Mouse (Mus musculus): ENCODE results near the gene Unc93b1.
A peak's percentile ranks its signal among the peaks of the same experiment; 100 is the strongest.

The Unc93b1 gene

DNA sequence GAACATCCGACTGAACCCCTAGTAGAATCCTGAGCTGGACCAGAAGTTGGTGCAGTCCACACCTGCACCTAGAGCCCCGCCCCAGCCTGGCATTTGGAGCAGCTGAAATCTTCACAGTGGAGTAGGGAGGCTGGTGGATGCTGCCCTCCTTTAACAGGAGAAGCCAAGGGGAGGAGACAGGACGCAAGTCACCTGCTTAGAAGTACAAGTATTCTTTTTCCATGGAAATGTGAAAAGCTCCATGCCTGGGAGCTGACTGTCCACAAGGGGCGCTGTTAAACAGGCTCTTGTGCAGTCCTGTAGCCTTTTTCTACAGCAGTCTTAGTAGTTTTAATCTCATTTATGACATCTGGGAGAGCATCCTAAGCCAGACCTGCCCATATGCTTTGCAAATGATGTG is 53.8 kb downstream of the Unc93b1 start:
- DNase-seq, result no peak

DNA sequence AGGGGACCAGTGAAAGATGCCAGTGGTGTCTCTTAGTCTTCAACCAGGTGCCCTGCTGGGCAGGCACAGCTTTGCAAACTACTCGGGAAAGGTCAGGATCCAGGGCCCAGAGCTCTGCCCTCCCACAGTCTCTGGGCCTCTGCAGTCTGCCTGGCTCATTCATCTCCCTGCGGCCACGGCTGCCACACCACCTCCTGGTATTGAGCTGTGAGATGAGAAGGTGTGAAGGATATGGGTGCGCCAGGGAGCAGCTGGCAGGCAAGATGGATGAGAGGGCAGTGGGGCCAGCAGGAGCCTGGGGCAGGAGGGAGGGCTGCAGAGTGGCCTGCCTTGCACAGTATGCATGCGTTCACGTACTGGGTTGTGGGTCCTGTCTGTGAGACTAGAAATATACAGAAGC is 55.8 kb downstream of the Unc93b1 start:
- no peak for DNase-seq

DNA sequence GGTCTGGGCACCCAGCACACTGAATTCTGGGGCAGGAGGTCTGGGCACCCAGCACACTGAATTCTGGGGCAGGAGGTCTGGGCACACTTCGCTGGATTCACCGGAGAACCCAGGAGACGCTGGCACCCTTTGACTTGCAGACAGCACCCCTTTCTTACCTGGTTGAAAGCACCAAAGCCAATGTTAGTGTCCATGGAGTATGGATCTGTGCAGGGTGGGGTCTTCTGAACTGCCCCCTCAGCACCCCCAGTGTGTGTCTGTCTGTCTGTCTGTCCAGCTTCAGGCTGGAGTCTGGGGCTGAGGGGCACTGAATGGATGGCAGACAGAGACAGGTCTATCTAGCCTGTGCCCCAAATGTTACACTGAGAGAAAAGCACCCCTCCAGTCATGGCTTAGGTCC is 56.6 kb downstream of the Unc93b1 start:
- DNase-seq, result no peak

DNA sequence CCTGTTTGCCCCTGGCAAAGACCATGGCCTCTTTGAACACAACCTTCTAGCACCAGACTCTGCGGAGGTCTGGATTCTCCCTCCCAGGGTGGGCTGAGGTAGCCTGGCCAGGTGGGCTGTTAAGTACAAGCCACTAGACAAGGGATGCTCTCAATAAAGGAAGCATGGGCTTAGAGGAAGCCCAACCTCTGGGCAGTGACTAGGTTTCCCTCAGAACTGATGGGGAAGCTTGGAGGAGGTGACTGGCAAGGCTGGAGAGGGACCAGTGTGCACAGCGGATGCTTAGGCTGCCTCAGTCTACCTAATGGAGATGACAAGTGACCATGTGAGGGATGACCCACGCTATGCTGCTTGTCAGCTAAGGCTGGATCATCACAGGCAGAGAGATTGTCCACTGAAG is 57.0 kb downstream of the Unc93b1 start:
- DNase-seq, result no peak

DNA sequence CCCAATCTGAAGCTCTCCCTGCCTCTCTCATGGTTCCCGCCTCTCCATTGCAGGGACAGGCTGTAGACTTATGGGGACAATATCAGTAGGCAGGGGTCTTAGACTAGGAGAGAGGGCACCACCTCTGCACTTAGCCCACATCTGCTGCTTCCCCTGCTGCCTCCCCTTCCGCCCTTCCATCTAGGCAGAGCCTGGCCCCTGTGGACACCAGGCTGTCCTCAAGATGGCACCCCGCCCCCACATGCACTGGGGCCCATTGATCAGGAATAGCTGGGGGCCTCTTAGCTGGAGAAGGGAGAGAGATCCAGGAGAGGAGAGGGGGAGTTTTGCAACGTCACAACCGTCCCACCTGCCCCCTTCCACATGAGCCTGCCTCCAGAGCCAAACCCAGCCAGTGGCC is 57.4 kb downstream of the Unc93b1 start, which contains the start of gene Tbx10:
Tbx10 (plus strand) TSS at position 337 of the 400 bp plus-strand sequence.
- DNase-seq, result no peak

DNA sequence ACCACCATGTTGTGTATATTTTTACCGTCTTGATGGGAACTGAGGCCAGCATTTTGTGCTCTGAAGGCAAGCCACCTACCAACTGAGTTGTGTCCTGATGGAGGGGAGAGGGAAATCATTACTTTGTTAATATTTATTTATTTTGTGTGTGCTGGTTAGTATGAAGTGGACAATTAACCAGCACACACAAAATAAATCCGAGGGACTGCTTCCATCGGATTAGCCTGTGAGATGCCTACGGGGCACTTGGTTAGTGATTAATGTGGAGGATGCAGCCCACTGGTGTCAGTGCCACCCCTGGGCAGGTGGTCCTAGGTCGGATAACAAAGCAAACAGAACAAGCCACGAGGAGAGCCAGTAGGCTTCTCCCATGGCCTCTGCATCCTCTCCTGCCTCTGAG is 59.9 kb downstream of the Unc93b1 start:
- DNase-seq, result no peak

DNA sequence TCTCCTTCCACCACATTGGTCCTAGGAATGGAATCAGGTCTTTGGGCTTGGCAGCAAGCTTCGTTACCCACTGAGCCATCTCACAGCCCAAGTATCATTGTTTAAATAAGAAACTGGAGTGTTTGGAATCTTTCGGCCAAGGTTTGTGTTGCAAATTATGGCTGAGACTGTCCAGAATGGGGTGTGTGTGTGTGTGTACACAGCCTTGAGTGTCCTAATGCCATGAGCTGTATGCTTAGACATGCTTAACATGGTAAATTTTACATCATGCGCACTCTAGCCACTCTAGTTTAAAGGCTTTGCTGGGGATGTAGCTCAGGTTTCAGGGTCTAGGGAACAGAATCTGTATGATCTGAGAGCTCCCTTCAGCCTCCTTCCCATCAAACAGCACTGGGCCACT is 60.5 kb downstream of the Unc93b1 start:
- no peak for DNase-seq

DNA sequence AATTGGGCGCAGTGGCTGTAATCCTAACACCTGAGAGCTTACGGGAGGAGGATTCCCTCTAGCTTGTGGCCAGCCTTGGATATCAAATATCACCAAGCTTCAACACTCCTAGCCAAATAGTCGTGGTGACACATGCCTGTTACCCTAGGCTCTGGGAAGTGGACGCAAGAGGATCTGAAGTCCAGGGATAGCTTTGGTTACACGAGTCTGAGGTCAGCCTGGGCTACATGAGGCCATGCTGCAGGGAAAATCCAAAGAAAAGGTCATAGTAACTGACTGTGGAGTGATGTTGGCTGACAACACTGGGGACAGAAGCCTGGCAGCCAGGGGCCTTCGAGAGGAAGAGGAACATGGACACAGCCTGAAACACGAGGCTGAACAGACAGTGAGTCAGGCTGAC is 61.1 kb downstream of the Unc93b1 start:
- no peak for DNase-seq

DNA sequence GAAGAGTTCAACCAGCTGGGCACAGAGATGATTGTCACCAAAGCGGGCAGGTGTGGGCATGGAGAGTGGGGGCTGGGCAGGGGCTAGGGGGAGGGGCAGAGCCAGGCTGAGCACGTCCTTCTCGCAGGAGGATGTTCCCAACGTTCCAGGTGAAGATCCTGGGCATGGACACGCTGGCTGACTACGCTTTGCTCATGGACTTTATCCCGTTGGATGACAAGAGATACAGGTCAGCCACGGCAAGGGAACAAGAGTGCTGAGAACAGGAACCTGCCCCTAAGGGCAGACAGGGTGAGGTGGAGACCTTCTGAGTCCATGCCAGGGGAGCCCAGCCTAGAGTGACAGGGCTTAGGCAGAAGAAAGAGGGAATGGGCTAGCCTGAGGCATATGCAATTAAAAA is 61.8 kb downstream of the Unc93b1 start:
- no peak for DNase-seq

DNA sequence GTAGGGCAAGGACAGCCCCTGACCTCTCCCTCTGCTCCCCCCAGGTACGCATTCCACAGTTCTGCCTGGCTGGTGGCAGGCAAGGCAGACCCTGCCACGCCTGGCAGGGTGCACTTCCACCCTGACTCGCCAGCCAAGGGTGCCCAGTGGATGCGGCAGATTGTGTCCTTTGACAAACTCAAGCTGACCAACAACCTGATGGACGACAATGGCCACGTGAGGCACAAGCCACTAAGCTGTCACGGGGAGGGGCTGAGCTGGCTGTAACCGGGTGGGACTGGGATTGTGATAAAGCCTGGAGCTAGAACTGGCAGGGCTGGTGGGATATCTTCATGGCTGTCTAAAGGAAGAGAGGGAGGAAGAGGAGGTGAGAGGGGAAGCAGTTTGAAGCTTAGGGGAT is 62.2 kb downstream of the Unc93b1 start:
- no peak for DNase-seq

DNA sequence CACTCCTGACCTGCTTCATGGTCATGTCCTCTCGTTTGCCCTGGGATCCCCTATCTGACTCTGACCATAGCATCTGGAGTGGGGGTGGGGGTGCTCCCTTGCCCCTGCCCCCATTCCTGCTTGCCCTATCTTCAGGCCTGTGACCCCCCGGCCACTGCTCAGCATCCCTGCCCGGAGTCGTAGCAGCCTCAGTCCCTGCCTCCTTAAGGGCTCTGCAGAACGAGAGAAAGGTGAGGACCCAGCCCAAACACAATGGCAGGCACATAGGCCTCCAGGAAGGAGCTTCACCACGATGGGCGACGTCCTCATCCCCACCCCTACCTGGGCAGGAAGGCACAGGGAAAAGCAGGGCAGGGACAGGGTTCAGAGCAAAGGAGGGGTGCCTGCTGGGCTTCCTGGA is 63.3 kb downstream of the Unc93b1 start:
- DNase-seq, result peak; percentile 54
